Mouse (Mus musculus): Measurements from ENCODE around the gene Lmo1.
"Not testable (repeated sequence)": the region's sequence is repeated elsewhere in the genome, so short reads cannot be mapped to it uniquely, and the experiment has no call there.

Gene Lmo1

DNA sequence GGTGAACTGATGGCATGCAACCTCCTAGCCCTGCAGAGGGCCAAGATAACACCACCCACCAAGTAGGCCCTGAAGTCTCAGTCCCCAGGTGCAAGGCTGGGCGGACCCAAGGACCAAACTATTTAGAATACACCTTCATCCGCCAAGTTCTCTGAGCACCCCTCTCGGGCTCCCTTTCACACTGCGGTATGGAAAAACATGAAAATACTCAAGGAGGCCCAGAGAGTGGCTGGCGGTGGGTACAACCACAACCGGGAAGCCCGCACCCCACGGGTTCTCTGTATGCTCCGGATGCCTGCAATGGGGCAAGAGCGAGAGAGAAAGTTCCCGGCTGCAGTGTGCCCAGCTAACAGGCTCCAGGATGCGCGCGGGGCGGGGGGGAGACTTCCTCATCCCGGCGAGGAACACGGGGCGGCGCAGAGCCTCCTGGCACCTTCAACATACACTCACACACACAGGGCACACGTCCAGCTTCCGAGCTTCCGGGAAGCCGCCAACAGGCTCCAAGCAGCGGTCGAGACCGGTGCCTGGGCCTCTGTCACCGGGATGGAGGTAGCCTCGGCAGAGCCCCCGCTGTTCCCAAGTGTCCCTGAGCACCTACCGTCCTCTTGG lies 564 bp downstream of the Lmo1 start:
- peak; percentile 58 for DNase-seq (ENCODE audit: low spot score)

DNA sequence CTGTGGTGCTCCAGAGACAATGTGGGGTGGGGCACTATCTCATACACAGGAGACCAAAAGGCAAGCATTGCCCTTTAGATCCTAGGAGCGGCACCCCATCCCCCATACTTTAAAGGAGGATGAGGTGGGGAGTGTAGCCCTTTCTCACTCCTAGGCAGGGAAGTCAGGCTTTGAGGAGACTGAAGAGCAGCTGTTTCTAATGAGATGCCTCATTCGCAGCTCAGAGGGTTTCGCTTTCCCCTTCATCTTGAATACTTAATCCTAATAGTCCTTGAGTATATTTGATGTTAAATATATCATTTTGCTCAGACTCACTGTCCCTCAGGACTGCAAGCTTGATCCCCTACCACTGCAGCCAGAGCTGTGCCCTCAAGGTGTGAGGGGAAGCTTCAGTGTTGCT lies 3.1 kb downstream of the Lmo1 start:
- DNase-seq (ENCODE audit: low spot score), result no peak

DNA sequence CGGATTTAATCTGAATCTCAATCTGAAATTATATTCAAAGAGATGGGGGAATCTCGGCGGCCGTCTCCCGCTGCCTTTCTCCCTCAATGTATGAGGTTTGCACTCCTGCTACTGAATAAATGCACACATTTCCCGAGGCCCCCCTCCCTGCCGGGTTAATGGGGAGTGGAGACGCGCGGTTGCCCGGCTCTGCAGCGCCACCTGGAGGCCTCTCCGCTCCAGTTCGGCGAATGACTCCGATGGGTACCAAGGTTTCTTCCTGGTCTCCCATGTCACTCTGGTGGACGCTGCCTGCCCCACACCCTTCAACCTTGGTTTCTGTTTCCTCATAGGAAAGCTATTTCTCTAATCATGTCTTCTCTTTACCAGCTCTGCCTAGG lies 4.6 kb downstream of the Lmo1 start:
- peak; percentile 91 for DNase-seq (ENCODE audit: low spot score)

DNA sequence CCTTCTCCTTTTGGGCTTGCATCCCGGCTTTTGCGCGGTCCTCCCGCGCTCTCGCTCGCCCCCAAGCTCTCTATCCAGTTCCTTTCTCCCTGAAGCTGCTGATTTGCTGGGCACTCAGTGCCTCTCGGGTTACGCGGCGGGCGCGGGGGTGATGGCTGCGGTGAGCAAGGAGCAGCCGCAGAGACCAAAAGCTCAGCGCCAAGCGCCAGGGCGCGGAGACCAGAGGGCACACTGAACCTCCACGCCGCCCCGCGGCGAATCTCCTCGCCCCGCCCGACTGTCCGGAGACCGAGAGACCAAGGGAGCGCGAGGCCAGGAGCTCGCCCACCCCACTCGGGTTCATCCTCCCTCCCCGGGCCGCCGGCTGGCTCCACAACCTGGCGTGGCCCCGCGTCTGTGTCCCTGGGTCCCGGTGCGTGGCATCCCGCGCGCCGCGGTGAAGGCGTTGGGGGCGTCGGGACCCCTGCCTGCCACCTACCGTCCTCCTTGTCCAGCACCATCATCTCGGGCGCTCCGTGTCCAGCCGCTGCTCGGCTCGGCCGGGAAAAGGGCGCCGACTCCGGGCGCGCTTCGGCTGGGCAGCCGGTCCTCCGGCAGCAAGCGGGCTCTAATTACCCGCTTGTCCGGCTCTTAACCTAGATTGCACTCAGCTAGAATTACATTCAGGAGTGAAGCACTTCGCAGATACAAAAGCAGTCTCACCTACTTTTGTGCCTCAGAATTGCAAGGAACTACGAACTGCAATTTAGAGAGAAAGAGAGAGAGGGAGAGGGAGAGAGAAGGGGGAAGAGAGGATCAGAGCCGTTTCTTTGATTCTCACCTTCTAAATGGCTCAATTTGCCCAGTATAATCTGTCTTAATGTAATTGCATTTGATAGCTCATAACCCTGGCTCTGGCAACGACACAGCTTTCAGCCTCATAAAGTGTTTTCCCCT lies 5.2 kb downstream of the Lmo1 start:
- peak; percentile 50 for DNase-seq (ENCODE audit: low spot score)

DNA sequence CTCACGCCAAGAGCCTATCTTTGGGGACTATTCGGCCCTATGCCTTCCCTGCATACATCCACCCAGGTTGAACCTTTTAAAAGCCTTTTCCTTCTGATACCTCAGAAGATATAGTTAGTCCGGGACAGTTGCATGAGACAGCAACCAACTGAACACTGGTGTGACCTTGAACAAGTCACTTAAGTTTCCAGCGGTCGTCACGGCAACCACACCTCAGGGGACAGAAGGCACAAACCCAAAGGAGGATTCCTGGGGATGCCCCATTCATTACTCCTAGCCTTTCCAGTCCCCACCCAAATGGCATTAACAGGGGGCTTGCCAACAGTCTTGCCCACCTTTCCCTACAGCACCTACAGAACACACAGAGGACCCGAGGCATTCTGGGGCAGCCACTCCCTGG lies 6.3 kb downstream of the Lmo1 start:
- DNase-seq (ENCODE audit: low spot score), result no peak

DNA sequence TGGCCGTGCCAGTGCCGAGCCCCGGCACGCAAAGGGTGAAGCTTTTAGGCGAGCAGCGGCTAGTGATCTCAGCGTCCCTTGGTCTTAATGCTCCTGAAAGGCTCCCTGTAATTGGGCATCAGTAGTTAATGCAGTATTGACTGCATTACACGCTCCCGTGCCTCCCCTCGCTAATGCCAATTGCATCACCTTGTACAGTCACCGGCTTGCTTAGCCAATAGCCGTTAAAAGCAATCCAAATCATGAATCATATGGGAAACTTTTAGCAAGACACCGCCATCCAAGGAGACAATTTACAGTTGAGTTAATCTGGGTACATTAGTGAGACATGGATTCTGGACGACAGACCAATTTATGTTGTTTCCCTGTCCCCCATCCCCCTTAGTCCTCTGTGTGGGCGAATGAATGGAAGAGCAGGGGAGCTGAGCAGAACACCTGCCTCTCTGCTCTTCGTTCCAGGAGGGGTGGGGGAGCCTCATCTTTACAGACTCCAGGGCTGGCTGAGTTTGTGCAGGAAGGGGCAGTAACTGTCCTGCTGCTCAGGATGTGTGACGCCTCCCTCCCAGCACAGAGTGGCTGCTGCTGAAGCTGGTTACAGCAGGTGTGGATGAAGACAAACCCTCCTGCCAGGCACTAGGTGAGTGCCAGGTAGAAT lies 8.9 kb downstream of the Lmo1 start:
- DNase-seq (ENCODE audit: low spot score), result no peak

DNA sequence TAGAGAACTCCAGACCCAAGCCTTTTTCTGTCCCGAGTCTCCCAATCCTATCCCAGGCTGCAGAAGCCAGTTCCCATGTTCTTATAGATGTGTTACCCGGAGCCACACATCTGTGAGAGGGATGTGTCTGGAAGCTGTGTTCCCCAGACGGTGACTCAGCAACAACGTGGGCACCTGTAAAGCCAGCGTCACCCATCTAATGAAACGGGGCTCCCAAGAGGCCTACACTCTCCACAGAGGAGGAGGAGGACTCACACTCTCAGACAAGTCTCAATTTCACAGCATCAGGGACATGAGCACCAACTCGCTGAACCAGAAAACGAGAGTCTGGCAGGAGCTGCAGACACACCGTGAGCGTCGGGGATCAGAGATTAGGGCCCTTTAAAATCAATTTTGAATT lies 20.7 kb downstream of the Lmo1 start:
- DNase-seq (ENCODE audit: low spot score), result no peak

DNA sequence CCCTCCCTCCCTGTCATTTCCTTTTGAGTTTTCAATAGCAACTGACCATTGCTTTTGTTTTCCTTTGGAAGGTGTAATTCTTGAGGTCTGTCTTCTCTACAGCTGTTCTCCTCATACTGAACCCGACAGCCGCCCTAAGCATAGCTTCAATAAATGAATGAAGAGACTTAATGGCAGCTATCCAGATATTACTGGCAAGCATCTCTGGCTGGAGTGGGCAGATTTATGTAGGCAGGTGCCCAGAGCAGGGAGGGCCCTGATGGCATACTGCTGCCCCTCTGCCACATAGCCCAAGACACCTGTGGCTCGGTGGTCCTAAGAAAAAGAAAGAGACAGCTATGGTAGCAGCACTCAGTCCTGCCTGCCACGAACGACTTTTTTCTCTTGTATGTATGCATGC lies 21.5 kb downstream of the Lmo1 start:
- DNase-seq (ENCODE audit: low spot score), result no peak

DNA sequence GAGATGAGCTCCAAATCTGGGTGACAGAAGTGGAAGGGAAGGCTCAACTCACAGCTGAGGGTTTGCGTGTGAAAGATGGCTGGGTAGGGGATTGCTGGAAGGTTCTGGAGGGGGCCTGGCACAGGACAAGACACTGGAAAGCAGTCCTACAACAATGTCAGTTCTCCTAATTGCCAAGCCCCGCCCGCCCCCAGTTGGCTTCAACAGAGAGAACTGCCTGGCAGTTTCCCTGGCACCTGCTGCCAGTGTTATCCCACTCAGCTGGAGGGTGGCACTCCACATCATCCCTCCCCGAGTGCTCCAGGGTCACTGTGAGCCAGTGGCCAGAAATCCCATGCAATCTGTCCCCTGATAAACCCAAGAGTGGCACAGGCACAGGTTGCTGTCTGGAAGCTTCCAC lies 23.9 kb downstream of the Lmo1 start:
- DNase-seq (ENCODE audit: low spot score), result no peak

DNA sequence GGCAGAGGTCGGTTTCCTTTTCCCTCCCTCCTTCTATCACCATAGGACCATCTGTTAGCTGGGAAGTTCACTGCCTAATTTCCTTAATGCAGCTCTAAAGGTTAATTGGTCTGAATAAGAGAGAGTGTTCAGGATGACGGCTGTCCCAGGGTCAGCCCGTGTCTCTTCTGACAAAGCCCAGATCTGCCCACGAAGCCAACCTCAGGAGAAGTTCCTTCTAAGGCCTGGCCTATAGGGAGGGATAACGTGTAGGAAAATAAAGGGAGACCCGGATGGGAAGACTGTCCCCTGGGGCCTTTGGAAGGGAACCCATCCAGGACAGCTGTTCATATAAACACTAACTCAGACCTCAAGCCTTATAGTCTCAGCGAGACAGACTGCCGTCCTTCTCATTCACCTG lies 29.8 kb downstream of the Lmo1 start:
- no peak for DNase-seq (ENCODE audit: low spot score)

DNA sequence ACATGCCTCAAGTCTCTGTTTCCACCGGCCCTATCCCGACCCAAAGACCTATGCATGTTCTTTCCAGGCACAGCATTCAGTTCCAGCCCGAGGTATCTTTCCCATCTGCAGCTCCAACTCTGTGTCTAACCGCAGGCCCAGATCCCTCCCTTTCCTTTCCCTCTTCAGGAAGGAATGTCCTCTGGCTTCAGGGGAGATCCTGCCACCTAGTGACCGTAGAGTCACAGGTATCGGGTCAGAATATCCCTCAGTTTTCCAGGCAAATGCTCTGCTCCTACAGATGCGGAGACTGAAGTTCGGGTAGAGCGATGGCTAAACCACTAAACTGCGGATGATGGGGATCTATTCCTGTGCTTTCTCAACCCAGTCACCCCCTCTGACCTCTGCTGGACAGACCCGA lies 30.3 kb downstream of the Lmo1 start:
- no peak for DNase-seq (ENCODE audit: low spot score)

DNA sequence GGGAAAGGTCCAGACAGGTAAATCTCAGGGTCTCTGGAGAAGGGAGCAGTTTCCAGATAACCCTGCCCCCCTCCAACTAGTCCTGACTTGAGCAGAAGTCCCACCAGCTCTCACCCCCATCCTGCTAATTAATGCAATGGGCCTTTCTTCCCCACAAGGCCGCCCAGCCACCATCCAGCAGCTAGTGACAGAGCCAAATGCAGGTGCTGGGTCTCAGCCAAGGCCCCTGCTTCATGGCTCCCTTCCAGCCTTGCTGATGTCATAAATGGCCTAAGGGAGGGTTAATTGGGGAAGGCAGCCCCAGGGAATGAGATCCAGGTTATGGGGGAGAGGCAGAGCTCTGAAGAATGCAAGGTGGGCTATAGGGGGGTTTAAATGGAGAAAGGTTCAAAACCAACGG lies 32.4 kb downstream of the Lmo1 start:
- no peak for DNase-seq (ENCODE audit: low spot score)

DNA sequence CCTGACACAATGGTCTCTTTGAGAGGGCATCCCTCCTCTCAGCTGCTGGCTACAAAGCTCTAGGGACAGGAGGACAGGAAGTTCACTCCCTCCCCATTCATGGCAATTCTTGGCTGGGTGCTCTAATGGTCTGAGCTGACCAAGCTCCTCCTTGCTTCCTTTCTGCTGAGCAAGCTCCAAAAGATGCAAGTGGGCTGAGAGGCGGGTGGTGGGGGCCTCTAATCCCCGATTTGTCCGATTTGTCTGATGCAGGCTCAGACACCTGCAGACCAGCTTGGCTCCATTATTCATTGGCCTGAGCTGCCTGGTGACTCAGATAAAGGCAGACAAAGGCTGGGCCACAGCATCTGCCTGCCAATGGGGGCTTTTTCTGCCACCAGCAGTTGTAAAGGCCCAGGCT lies 33.3 kb downstream of the Lmo1 start:
- DNase-seq (ENCODE audit: low spot score), result no peak

DNA sequence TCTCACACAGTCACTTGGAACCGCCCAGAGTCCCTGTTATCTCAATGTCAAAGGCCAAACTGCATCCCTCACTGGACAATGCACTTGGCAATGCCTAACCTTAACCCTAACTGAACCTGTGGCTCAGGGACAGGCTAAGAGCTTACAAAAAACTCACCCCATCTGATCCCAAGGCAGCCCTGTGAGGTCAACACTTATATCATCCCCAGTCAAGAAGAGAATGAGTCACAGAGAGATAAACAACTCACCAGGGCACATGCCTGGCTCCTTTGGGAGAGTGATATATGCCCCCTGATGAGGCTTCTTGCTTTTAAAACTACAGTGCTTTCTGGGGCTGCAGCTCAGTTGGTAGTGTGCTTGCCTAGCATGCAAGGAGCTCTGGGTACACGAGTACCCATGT lies 34.0 kb downstream of the Lmo1 start:
- DNase-seq (ENCODE audit: low spot score), result no peak

DNA sequence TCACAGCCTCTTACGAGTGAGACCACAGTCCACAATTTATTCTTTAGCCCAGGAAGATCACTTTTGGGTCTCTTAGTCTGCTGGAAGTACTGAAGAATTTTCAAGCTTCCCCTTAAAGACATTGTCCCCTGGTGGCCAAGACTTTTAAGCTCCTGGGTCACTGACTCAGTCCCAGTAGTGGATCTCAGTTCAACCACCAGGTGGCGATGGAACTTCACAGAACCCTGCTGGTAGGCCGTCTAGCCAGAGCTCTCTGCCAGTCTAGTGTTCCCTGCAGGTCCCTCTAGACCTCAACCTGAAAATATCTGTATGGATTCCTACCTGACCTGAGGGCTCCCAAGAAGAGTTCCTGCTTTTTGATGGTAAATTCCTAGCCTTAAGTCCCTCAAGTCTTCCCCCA lies 35.6 kb downstream of the Lmo1 start:
- DNase-seq (ENCODE audit: low spot score), result peak; percentile 90

DNA sequence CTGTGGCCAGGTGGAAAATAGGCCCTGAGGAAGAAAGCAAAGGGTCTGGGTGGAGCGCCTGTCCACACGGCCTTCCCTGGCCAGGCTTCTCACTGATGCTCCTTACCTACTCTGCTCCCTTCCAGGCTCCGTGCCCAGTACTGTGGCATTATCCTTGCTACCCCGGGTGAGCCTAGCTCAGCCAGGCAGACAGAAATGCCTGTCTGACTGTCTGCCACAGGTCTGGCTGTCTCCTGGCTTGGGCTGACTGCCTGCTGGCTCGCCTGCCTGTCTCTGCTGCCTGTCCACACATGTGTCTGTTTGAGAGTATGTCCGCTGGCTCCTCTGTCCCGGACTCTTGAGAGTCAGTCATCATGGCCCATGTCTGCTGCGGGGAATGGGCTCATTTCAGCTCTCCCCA lies 37.6 kb downstream of the Lmo1 start:
- DNase-seq (ENCODE audit: low spot score), result no peak

DNA sequence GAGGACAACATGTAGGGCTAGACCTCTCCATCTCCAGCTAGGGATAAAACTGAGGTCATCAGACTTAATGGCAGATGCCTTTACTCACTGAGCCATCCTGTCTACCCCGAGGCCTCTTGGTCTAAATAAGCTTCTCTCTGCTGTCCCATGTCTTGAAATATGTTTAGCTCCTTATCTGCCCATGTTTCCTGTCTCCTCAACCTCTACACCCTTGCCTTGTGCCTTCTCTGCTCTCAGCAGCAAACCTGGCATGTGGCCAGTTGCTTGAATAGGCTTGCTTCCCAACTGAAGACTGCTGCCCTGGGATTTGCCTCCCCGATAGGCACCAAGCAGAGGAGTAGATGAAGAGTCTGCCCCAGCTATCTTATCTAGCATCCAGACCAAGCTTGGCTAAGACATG lies 43.4 kb downstream of the Lmo1 start:
- DNase-seq (ENCODE audit: low spot score), result peak; percentile 41

DNA sequence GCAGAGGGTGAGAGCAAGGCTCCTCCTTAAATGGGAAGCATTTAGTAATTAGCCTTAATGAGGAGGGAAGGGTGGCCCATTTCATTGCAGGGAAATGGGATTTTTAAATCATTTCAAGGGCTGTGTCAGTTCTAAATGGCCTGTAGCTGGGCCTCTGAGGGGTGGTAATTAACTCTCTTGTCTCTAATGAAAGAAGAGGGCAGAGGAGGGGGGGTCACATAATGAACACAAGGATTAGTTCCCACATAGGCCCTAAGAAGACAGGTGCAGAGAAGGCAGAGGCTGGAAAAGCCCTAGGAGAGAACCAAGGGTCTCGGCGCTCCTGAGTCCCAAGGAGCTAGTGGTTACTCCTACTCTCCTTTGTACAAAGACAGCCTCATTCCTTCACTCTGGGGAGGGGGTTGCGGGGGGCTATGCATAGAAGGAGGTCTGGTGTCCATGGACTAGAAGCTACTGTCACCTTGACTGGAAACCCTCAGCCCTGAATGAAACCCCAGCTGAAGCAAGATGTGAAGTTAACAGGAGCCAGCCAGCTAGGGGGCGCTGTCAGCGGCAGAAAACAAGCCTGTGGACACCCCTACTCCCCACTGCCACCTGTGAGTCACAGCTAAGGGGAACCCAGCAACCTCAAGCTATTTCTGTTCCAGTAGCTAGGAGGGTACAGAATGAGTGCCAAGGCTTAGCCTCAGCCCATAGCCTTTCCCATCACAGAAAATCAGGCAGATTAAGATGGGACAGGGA lies 44.9 kb downstream of the Lmo1 start:
- DNase-seq (ENCODE audit: low spot score), result peak; percentile 41

DNA sequence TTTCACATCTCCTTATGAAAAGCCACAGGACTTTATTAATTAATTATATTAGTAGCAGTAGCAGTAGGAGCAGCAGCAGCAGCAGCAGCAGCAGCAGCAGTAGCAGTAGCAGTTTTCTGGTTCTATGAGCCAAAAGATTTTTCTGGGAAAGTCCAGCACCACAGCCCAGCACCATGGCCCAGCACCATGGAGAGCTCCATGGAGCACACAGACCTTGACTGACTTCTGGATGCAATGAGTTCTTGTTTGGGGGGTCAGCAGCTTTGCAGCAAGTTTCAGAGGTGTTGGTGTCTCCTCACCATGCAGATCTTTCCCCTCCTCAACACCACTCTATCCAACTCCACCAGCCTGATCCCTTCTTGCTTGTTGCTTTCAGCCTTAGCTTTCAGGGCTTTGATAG lies 45.6 kb downstream of the Lmo1 start:
- peak; percentile 78 for DNase-seq (ENCODE audit: low spot score)

DNA sequence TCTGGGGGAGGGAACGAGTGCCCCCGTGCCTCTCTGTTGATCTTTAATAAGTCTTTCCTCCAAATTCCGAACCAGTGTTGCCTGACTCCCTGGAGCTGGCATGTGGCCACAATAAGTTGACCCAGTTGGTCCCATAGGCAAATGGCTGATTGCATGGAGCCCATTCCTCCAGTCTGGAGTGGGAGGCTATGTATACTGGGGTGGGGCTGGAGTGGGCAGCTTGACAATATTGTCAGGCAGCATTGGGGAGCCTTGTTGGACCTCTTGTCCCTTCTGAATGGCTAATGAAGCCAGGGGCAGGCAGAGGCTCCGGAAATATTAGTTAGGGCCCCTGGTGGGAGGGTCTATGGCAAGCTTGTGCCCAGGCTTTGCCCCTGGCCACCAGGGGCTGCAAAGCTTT lies 59.1 kb downstream of the Lmo1 start:
- DNase-seq (ENCODE audit: low spot score), result no peak

DNA sequence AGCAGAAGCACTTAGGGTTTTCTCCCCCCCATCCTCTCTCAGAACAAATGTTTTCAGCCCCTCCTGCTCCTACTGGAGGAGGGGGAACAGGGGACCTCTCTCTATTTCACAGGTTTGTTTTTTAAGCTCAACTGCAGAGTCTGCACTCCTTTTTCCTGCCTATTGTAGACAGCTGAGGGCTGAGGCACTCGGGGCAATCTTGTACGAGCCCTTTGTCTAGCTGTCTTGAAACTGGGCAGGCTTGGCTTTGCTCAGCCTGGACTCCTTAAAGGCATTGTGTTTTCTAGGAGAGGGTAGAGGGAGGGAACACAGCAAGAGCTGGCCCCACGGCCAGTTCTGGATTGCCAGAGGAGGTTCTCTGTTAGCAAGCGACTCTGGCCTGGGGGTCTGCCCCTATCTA lies 59.5 kb downstream of the Lmo1 start:
- DNase-seq (ENCODE audit: low spot score), result not testable (repeated sequence)

DNA sequence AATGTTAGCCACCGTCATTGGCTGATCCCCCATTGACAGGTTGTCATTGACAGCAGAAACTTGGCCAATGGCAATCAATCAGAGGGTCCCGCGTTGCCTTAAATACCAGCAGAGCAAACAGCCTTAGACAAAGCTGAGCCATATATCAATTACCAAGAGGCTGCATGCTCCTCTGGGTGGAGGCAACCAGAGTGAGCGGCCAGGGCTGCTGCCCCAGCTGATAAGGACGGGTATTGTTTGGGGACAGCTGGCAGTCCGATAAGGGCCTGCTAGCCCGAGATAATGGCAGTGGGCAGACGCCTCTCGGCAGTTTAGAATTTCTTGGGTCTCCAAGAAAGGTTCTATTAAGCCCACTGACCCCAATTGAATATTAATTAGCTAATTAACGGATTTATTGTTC lies 60.1 kb downstream of the Lmo1 start:
- peak; percentile 25 for DNase-seq (ENCODE audit: low spot score)

DNA sequence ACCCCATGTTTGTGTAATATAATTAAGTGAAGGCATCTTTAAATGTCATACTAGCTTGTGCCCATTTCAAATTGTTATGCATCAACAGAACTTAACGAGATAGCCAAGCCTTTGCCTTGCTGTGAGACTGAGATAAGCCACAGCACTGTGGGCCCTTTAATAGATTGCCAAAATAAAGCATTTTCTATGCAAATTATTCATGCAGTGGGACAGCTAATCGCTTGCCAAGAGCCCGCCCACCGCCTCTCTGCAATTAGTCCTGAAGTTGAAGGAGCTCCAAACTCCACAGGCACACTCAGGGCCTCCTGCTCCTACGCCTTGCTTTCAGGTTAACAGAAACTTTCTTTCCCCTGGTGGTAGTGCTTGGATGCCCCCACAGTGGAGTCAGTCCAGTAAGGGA lies 64.0 kb downstream of the Lmo1 start:
- peak; percentile 21 for DNase-seq (ENCODE audit: low spot score)
